Mouse (Mus musculus) erythroid progenitor cell, adult 5-6 weeks (primary cell): Measurements from ENCODE around the gene Spint3. TPM values are rescaled to one million over a fixed set of nuclear protein-coding genes. Genes with fewer than 3 reads are reported as not detected.

Experiments used
- total RNA-seq, 2 experiments: library from RNA; stranded (forward) in 1 of 2; stranded (reverse) in 1 of 2; fragments of 150-400 nt in 1 of 2; fragments of 186-747, 209-891 nt in 1 of 2; gene quantifications; 2 replicates each; pipeline versions ENCODE4 v1.2.3 to v1.2.4; 2015 to 2017; ENCODE audit warnings: low replicate concordance in 2 of 2

The Spint3 gene
- total RNA-seq, 2 experiments from 2014 or later = not detected

Other genes starting within 250 kb of the Spint3 start
- gene Svs5, start 240.7 kb downstream of the Spint3 start, total RNA-seq (2015; ENCODE audit: low replicate concordance) = not detected in 2 replicates
- not detected in 2 replicates for gene Svs5, start 240.7 kb downstream of the Spint3 start, total RNA-seq (2017; ENCODE audit: low replicate concordance)
- 36.9 and 68.8 TPM in 2 replicates for gene Slpi, start 184.4 kb downstream of the Spint3 start, total RNA-seq (2015; ENCODE audit: low replicate concordance)
- gene Slpi, start 184.4 kb downstream of the Spint3 start, total RNA-seq (2017; ENCODE audit: low replicate concordance) = 6.3 and 11.0 TPM in 2 replicates
- gene Rbpjl, start 170.3 kb downstream of the Spint3 start, total RNA-seq (2015; ENCODE audit: low replicate concordance) = not detected in 2 replicates
- gene Rbpjl, start 170.3 kb downstream of the Spint3 start, total RNA-seq (2017; ENCODE audit: low replicate concordance) = not detected in 2 replicates
- not detected in 2 replicates for gene Matn4, start 168.3 kb downstream of the Spint3 start, total RNA-seq (2015; ENCODE audit: low replicate concordance)
- not detected in 2 replicates for gene Matn4, start 168.3 kb downstream of the Spint3 start, total RNA-seq (2017; ENCODE audit: low replicate concordance)
- 2.5 and 7.2 TPM in 2 replicates for gene Sdc4, start 129.6 kb downstream of the Spint3 start, total RNA-seq (2015; ENCODE audit: low replicate concordance)
- 5.7 and 7.2 TPM in 2 replicates for gene Sdc4, start 129.6 kb downstream of the Spint3 start, total RNA-seq (2017; ENCODE audit: low replicate concordance)
- 8.8 and 10.8 TPM in 2 replicates for gene Sys1, start 116.5 kb downstream of the Spint3 start, total RNA-seq (2015; ENCODE audit: low replicate concordance)
- 3.1 and 5.3 TPM in 2 replicates for gene Sys1, start 116.5 kb downstream of the Spint3 start, total RNA-seq (2017; ENCODE audit: low replicate concordance)
- gene Gm20458, start 112.5 kb downstream of the Spint3 start, total RNA-seq (2015; ENCODE audit: low replicate concordance) = not detected in 2 replicates
- gene Gm20458, start 112.5 kb downstream of the Spint3 start, total RNA-seq (2017; ENCODE audit: low replicate concordance) = not detected in 2 replicates
- not detected in 2 replicates for gene Trp53tg5, start 99.7 kb downstream of the Spint3 start, total RNA-seq (2015; ENCODE audit: low replicate concordance)
- gene Trp53tg5, start 99.7 kb downstream of the Spint3 start, total RNA-seq (2017; ENCODE audit: low replicate concordance) = not detected in 2 replicates
- 6.3 TPM in 1 of 2 replicates, not detected in the other for gene Dbndd2, start 87.4 kb downstream of the Spint3 start, total RNA-seq (2015; ENCODE audit: low replicate concordance)
- gene Dbndd2, start 87.4 kb downstream of the Spint3 start, total RNA-seq (2017; ENCODE audit: low replicate concordance) = 0.61 TPM in 1 of 2 replicates, not detected in the other
- gene Pigt, start 75.9 kb downstream of the Spint3 start, total RNA-seq (2015; ENCODE audit: low replicate concordance) = 18.0 and 22.7 TPM in 2 replicates
- 7.7 and 26.9 TPM in 2 replicates for gene Pigt, start 75.9 kb downstream of the Spint3 start, total RNA-seq (2017; ENCODE audit: low replicate concordance)
- not detected in 2 replicates for gene Wfdc2, start 11.0 kb downstream of the Spint3 start, total RNA-seq (2015; ENCODE audit: low replicate concordance)
- not detected in 2 replicates for gene Wfdc2, start 11.0 kb downstream of the Spint3 start, total RNA-seq (2017; ENCODE audit: low replicate concordance)
- gene Wfdc6a, start 12.0 kb upstream of the Spint3 start, total RNA-seq (2015; ENCODE audit: low replicate concordance) = not detected in 2 replicates
- not detected in 2 replicates for gene Wfdc6a, start 12.0 kb upstream of the Spint3 start, total RNA-seq (2017; ENCODE audit: low replicate concordance)
- gene Eppin, start 20.1 kb upstream of the Spint3 start, total RNA-seq (2015; ENCODE audit: low replicate concordance) = not detected in 2 replicates
- not detected in 2 replicates for gene Eppin, start 20.1 kb upstream of the Spint3 start, total RNA-seq (2017; ENCODE audit: low replicate concordance)
- not detected in 2 replicates for gene Wfdc6b, start 40.1 kb upstream of the Spint3 start, total RNA-seq (2015; ENCODE audit: low replicate concordance)
- not detected in 2 replicates for gene Wfdc6b, start 40.1 kb upstream of the Spint3 start, total RNA-seq (2017; ENCODE audit: low replicate concordance)
- gene Wfdc8, start 40.2 kb upstream of the Spint3 start, total RNA-seq (2015; ENCODE audit: low replicate concordance) = not detected in 2 replicates
- gene Wfdc8, start 40.2 kb upstream of the Spint3 start, total RNA-seq (2017; ENCODE audit: low replicate concordance) = not detected in 2 replicates
- not detected in 2 replicates for gene Wfdc16, start 65.3 kb upstream of the Spint3 start, total RNA-seq (2015; ENCODE audit: low replicate concordance)
- gene Wfdc16, start 65.3 kb upstream of the Spint3 start, total RNA-seq (2017; ENCODE audit: low replicate concordance) = not detected in 2 replicates
- not detected in 2 replicates for gene Wfdc10, start 82.6 kb upstream of the Spint3 start, total RNA-seq (2015; ENCODE audit: low replicate concordance)
- not detected in 2 replicates for gene Wfdc10, start 82.6 kb upstream of the Spint3 start, total RNA-seq (2017; ENCODE audit: low replicate concordance)
- gene Wfdc9, start 83.1 kb upstream of the Spint3 start, total RNA-seq (2015; ENCODE audit: low replicate concordance) = not detected in 2 replicates
- not detected in 2 replicates for gene Wfdc9, start 83.1 kb upstream of the Spint3 start, total RNA-seq (2017; ENCODE audit: low replicate concordance)
- not detected in 2 replicates for gene Wfdc11, start 100.6 kb upstream of the Spint3 start, total RNA-seq (2015; ENCODE audit: low replicate concordance)
- gene Wfdc11, start 100.6 kb upstream of the Spint3 start, total RNA-seq (2017; ENCODE audit: low replicate concordance) = not detected in 2 replicates
- gene Wfdc13, start 111.6 kb upstream of the Spint3 start, total RNA-seq (2015; ENCODE audit: low replicate concordance) = not detected in 2 replicates
- gene Wfdc13, start 111.6 kb upstream of the Spint3 start, total RNA-seq (2017; ENCODE audit: low replicate concordance) = not detected in 2 replicates
- not detected in 2 replicates for gene Spint4, start 125.0 kb upstream of the Spint3 start, total RNA-seq (2015; ENCODE audit: low replicate concordance)
- not detected in 2 replicates for gene Spint4, start 125.0 kb upstream of the Spint3 start, total RNA-seq (2017; ENCODE audit: low replicate concordance)
- gene Spint5, start 141.8 kb upstream of the Spint3 start, total RNA-seq (2015; ENCODE audit: low replicate concordance) = not detected in 2 replicates
- not detected in 2 replicates for gene Spint5, start 141.8 kb upstream of the Spint3 start, total RNA-seq (2017; ENCODE audit: low replicate concordance)
- gene Wfdc3, start 172.5 kb upstream of the Spint3 start, total RNA-seq (2015; ENCODE audit: low replicate concordance) = 4.2 and 6.1 TPM in 2 replicates
- 2.3 and 2.8 TPM in 2 replicates for gene Wfdc3, start 172.5 kb upstream of the Spint3 start, total RNA-seq (2017; ENCODE audit: low replicate concordance)
- 64.6 and 69.2 TPM in 2 replicates for gene Dnttip1, start 172.5 kb upstream of the Spint3 start, total RNA-seq (2015; ENCODE audit: low replicate concordance)
- 44.0 and 58.0 TPM in 2 replicates for gene Dnttip1, start 172.5 kb upstream of the Spint3 start, total RNA-seq (2017; ENCODE audit: low replicate concordance)
- 1,168 and 1,264 TPM in 2 replicates for gene Ube2c, start 196.4 kb upstream of the Spint3 start, total RNA-seq (2015; ENCODE audit: low replicate concordance)
- 649 and 1,020 TPM in 2 replicates for gene Ube2c, start 196.4 kb upstream of the Spint3 start, total RNA-seq (2017; ENCODE audit: low replicate concordance)
- gene Tnnc2, start 206.5 kb upstream of the Spint3 start, total RNA-seq (2015; ENCODE audit: low replicate concordance) = not detected in 2 replicates
- gene Tnnc2, start 206.5 kb upstream of the Spint3 start, total RNA-seq (2017; ENCODE audit: low replicate concordance) = not detected in 2 replicates
- not detected in 2 replicates for gene Snx21, start 212.4 kb upstream of the Spint3 start, total RNA-seq (2015; ENCODE audit: low replicate concordance)
- gene Snx21, start 212.4 kb upstream of the Spint3 start, total RNA-seq (2017; ENCODE audit: low replicate concordance) = 0.13 TPM in 1 of 2 replicates, not detected in the other
- 23.8 and 30.6 TPM in 2 replicates for gene Acot8, start 231.4 kb upstream of the Spint3 start, total RNA-seq (2015; ENCODE audit: low replicate concordance)
- 33.6 and 58.4 TPM in 2 replicates for gene Acot8, start 231.4 kb upstream of the Spint3 start, total RNA-seq (2017; ENCODE audit: low replicate concordance)
- gene Zswim3, start 231.6 kb upstream of the Spint3 start, total RNA-seq (2015; ENCODE audit: low replicate concordance) = 2.5 and 7.2 TPM in 2 replicates
- 1.3 and 2.3 TPM in 2 replicates for gene Zswim3, start 231.6 kb upstream of the Spint3 start, total RNA-seq (2017; ENCODE audit: low replicate concordance)
- 1.1 and 5.4 TPM in 2 replicates for gene Zswim1, start 249.2 kb upstream of the Spint3 start, total RNA-seq (2015; ENCODE audit: low replicate concordance)
- 0.30 TPM in 1 of 2 replicates, not detected in the other for gene Zswim1, start 249.2 kb upstream of the Spint3 start, total RNA-seq (2017; ENCODE audit: low replicate concordance)